Mouse (Mus musculus) thymus, postnatal 0 days (tissue): ENCODE measurements around the gene Aff3. TPM values are rescaled to one million over a fixed set of nuclear protein-coding genes. Genes with fewer than 3 reads are reported as not detected.

Experiments
- DNase-seq: peaks from one replicate; pipeline ENCODE4 v3.0.0-alpha.2; 2015; ENCODE audit warnings: low spot score
- polyA plus RNA-seq: library from polyadenylated mRNA; unstranded; fragments of >200 nt; fragmentation: Nextera tagmentation; extraction: Ambion mirVana; gene quantifications from 2 replicates; pipeline ENCODE4 v1.2.1, GENCODE M21; 2015

The Aff3 gene
- polyA plus RNA-seq: 11.6 and 16.1 TPM in 2 replicates

GRCm38 (mm10) chr1:38664777-38665176, at the start of gene Aff3:
Aff3 (minus strand) TSS chr1:38664955.
- DNase-seq: peak; percentile 74

DNA sequence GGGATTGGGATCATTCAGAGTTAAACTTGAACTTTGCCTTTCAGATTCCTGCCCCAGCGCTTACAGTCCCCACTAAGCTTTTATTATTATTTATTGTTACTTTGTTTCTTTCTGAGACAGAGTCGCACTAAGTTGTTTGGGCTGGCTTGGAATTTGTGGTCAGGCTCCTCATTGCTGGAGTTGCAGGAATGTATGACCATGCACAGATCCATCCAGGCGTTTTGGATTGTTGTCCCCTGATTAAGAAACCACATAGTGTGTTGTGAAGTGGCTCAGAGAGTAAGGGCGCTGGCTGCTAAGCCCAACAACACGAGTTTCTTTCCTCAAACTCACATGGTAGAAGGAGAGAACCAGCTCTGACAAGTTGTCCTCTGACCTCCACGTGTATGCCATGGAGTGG, 35.9 kb upstream of the Aff3 start:
- DNase-seq: no peak

GRCm38 (mm10) chr1:38699244-38699643, 34.5 kb upstream of the Aff3 start:
- DNase-seq: no peak

DNA sequence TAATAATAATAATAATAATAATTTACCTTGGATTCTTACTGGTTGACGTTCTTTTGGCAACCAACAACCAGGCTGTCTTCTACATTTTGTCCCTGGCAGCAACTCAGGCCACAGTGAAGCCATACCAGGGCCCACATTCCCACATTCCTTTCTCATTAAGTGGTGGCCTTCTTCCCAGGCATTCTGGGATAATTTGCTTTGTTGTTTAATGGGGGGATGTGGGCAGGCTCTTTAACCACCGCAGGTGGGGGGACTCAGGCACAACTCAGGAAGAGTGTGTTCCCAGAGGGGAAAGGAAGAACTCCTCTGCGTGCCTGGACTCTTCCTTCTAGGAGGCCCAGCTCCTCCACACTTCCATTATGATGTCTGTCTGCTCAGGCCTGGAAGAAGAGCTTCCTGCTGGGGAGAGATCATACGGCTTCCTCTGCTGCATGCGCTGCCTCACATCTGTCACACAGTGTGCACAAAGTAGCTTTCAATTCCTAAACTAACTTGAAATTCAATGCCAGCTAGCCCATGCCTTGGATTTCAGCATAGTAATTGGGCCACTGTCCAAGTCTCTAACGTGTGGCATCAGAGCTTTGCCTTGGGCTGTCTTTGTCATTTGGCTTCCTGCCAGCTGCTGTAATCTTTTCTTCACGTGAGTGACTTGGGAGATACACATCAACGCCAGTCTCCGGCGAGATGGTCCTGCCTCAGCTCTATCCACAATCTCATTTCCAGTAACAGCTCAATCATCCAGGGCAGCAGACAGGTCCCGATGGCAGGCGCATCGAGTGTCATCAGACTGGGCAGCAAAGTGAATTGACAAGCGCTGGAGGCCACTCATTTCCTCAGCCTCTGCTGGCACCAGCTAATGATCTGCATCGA, 31.3 kb upstream of the Aff3 start:
- DNase-seq: peak; percentile 7

DNA sequence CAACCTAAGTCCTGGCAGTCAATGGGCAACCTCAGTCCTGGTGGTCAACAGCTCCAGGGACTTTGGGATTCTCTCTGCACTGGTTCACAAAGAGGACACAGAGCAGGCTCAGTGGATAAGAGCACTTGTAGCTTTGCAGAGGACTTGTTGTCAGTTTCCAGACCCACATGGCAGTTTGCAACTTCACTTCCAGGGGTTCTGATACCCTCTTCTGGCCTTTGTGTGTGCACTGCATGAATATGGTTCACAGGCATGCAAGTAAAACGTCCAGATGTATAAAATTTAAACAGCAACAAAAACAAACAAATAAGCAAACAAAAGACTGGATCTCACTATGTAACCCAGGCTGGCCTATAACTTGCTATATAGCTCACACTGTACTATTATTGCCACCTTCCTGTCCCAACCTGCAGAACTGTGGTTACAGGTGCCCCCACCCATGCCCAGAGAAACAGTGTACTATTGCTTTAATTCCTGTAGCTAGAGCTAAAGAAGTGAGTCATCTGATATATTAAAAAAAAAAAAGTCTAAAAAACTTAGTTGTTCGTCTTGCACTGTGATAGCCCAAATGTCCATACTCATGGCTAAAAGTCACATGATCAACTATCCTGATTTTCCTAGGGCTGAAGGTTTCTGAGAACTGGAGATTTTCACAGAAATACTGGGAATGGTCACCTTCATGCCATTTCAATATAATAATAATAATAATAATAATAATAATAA, 30.5 kb upstream of the Aff3 start:
- no peak for DNase-seq

- DNase-seq: peak; percentile 54
These were observed 29.4 kb upstream of the Aff3 start for GRCm38 (mm10) chr1:38694142-38694541.

DNA sequence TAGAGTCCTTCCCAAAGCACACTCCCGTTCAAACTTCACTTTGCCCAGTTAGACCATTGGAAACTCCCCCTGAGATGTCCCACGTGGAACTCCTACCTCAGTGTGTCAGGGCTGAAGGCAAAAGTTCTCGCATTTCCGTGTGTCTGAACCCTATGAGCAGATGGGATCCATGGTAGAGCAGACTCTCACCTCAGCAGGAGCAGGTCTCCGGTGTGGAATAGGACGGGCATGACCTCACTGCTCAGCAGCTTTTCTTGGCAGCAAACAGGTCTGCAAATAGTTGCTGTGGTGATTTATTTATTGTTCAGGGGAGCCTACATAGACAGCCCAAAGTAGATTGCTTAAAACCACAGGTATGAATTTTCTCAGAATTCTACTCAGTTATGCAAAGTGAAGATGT, 25.7 kb upstream of the Aff3 start:
- DNase-seq: no peak

DNA sequence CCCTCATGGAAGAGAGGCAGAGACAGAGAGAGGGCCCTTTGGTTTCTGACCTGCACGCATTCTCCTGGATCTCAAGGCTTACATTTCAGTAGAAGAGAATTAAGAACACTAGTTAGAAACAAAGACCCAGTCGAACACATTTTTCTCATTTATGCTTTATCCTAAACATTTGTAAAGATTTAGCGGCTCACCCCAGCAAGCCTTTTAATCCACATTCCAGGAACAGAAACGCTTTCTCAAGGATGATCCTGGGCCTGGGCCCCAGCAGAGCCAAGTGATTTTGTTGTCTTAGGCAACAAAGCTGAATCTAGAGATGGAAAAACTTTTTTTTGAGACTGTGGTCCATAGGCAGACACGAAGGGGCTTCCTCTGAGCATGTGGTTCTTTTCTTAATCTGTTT, 23.5 kb upstream of the Aff3 start:
- DNase-seq: no peak

GRCm38 (mm10) chr1:38685706-38686105, 21.0 kb upstream of the Aff3 start:
- DNase-seq: no peak

DNA sequence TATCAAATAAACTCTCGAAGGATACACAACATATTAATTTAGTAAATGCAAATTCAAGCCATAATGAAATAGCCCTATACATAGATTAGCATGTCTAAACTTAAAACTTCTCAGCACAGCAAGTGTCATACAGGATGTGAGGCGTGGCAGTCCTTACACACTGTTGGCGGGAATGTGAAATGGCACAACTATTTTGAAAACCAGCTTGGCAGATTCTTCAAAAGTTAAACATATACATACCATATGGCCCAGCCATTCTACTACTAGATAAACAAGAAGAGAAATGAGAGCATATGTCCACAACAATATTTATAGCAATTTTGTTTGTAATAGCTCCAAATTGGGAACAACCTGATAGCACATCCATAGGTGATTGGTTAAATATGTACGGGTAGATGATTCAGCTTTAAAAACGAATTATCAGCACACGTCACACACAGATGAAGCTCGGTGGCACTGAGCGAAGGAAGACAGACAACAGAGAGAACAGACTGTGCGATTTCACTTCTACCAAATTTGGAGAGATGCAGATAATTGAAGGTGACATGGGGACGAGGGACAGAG, 18.5 kb upstream of the Aff3 start:
- no peak for DNase-seq

GRCm38 (mm10) chr1:38679890-38680289, 15.1 kb upstream of the Aff3 start:
- no peak for DNase-seq

GRCm38 (mm10) chr1:38671756-38672155, 7.0 kb upstream of the Aff3 start:
- no peak for DNase-seq

DNA sequence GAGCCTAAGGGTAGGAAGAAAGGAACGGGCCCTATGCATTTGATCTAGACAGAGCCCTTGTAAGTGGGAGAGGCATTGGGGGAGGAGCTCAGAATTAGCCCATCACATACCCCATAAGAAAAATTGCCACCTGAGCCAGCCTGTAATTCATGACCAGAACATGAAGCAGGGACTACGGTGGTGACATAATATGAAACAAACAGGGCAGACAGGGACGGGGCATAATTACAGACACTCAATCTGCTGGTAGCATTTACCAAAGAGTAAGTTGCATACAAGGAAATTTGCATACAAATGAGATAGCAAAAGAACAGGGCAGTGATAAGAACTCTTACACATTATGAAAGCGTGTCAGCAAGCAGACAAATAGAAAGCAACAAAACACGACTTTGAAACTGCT, 6.3 kb upstream of the Aff3 start:
- DNase-seq: no peak

GRCm38 (mm10) chr1:38668327-38668726, 3.6 kb upstream of the Aff3 start:
- DNase-seq: no peak

DNA sequence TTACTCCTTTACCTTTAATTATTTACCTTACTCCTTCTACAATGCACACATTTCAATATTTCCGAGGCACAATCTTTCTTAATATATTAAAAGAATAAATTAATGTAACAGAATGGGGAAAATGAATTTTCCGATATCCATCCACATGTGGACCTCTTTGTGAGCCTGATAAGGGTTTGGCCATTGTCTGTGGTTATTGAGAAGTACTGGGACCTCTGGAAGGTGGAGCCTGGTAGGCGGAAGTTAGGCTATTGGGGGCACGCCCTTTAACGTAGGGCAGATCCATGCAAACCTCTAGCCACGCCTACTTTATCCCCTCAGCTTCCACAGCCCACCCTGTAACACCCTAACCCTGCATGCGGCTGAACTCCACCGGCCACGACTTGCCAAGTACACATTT, 3.1 kb upstream of the Aff3 start:
- DNase-seq: no peak

DNA sequence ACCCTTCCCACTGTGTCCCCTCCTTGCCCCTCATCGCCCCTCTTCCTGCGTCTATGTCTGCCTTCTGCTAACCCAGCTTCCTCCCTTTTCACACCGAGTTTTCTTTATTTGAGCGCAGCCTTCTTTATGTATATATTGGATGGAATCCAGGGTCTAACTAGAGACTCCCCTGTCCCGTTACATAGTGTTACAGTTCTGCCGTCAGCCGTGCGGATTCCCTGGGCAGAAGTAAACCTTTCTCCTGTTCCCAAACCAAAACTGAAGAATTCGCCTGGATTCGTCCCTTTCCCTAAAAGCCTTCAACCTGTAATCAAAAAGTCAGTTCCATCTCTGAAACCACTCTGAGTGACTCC, 2.0 kb upstream of the Aff3 start:
- DNase-seq: no peak

- no peak for DNase-seq
These were observed 1.5 kb upstream of the Aff3 start for GRCm38 (mm10) chr1:38666111-38666765.

DNA sequence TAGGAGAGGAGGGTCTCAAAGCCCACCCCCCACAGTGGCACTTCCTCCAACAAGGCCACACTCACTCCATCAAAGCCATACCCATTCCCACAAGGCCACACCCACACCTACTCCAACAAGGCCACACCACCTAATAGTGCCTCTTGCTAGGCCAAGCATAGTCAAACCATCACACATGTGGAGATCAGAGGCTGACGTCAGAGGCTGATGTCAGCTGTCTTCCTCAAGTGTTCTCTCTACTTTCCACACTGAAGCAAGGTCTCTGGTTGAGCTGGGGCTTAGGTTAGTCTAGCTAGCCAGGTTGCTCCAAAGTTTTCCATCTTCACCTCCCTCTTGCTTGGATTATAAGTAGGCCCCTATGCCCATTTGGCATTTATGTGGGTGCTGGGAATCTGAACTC, 856 bp upstream of the Aff3 start:
- peak; percentile 82 for DNase-seq

DNA sequence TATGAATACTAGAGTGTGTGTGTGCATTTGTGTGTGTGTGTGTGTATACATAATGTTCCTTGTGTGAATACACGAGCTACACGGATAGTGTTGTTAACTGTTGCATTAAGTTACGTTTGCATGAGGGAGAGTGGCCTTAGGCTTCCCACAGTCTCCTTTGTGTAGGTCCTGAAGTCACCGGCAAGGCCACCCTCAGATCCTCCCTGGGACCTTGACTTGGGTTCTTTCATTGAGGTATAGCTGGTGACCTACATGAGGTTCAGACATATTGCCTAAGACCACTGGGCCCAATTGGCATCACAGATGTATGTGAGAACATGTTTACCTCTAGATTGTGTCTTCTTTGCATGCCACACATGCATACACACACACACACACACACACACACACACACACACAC, 494 bp downstream of the Aff3 start:
- no peak for DNase-seq

- peak; percentile 33 for DNase-seq
These were observed 2.0 kb downstream of the Aff3 start for GRCm38 (mm10) chr1:38662616-38663193.

DNA sequence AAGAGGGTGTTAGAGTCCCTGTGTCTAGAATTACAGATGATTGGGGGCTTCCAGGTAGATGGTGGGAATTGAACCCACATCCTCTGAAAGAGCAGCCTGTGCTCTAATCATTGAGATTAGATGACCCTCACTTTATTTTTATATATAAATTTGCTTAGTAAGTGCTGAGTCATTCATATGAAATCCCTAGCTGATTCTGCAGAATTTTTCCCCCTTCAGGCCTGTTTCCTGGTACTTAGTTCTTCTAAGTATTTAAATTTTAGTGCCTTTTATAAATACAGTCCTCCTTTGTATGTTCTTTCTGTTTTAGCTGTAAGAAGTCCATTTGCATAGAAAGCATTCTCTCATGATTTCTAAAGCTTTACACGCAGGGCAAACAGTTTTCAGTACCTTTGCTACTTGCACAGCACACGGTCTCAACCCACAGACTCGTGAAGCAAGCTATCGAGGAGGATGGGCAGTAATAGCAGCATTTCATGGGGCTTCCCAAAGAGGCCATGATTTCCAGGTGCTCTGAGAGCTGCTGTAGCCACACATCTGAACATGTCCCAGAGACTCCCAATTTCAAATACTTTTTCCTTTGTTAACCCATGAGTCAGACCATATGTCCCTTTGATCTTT, 5.7 kb downstream of the Aff3 start:
- DNase-seq: no peak
